ENCODE assay signal across 17 mouse cellular contexts in the genomic region with DNA sequence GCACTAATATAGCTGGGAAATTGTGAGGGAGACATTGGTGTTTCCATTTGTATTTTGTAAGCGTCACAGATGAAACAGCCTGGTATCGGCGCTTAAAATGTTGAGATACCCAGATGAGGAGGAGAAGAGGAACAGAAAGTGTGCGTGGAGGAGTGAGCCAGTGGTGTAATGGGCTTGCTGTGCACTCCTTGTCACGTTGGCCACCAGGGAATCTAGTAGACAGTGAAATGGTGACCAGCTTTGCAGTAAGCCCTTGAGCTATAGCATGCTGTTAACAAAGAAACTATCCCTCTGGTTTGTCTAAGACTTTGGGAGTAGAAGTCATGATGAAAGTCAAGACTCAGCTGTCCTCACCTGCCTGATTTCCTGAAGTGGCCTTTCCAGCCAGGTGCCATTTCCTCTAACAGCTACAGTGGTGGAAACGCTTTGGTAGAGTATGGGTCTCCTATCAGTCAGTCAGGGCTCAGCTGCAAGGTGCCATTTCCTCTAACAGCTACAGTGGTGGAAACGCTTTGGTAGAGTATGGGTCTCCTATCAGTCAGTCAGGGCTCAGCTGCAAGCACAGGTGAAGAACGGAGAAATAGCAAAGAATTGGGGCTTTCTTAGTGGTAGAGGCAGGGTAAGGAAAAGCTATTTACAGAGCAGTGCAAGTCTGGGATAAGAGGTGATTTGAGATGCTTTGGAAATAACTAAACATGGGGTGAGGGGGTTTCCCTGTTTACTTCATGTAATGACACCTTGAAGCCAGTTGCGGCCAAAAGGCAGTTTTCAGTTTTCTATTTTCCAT.
DNase-seq lines count a peak whose midpoint lies in the region; ATAC-seq and TF ChIP-seq lines count a peak whose summit lies in the region.
"Had no signal": no experiment of that assay in that cellular context is flagged by ENCODE, and none has a peak within 500 bp of the region (broad histone marks: within the 10 kb centered on the region; RNA-seq: fewer than 3 reads in every experiment).

No protein-coding gene starts in this region.

- peak; percentile 68 for ATAC-seq in megakaryocyte, adult 5-6 weeks (ENCODE audit: poor library complexity, severe bottlenecking)
- 0 out of 2 replicates have a peak, but pooled peaks have one; percentile 24 for ATAC-seq in stomach, postnatal 0 days (ENCODE audit: low FRiP score, low TSS enrichment)
- no peak for ATAC-seq in forebrain, embryonic 13.5 days
- no peak for ATAC-seq in kidney, embryonic 14.5 days (ENCODE audit: low FRiP score, low TSS enrichment)
- ATAC-seq: intestine, embryonic 15.5 days; midbrain, embryonic 13.5 days had no signal

- DNase-seq in spleen, adult 2 months (ENCODE audit: low read depth in 1 of 2, low spot score in 2 of 2), result peak; percentile 40 to 45
- no peak for DNase-seq in spleen, adult 18-20 months
- DNase-seq in MEL (ENCODE audit: low read depth, low spot score), result no peak
- no peak for DNase-seq in stomach, postnatal 0 days (ENCODE audit: low spot score)
- DNase-seq in embryonic facial prominence, embryonic 10.5 days (ENCODE audit: low spot score), result no peak
- DNase-seq: adrenal gland, adult 2 months; cerebellum, adult 9-11 months; heart, adult 11 months; heart, postnatal 14 days; kidney, postnatal 4 days; right cerebral cortex, postnatal 4 days had no signal

- 22% methylated on average over 9 of the region's 9 CpGs for WGBS in spleen, adult 2 months
- 84% methylated on average over 9 of the region's 9 CpGs for WGBS in stomach, postnatal 0 days
- 94% methylated on average over 9 of the region's 9 CpGs for WGBS in forebrain, embryonic 13.5 days
- 89% methylated on average over 9 of the region's 9 CpGs for WGBS in embryonic facial prominence, embryonic 10.5 days
- 86% methylated on average over 9 of the region's 9 CpGs for WGBS in kidney, embryonic 14.5 days

- peaks cover 26% of the 10 kb centered on the region for H3K4me1 ChIP-seq in spleen, adult 2 months (ENCODE audit: control insufficient read depth, insufficient read depth, insufficient read length)
- peaks cover 20 to 23% of the 10 kb centered on the region in 2 experiments for H3K4me1 ChIP-seq in MEL (ENCODE audit: control insufficient read depth in 1 of 2, insufficient read depth in 2 of 2, low read length in 2 of 2)
- H3K4me1 ChIP-seq in stomach, postnatal 0 days (replicated peaks; ENCODE audit: control insufficient read depth, insufficient read depth), result no peaks in the 10 kb centered on the region
- H3K4me1 ChIP-seq in forebrain, embryonic 13.5 days, result peaks cover 21% of the 10 kb centered on the region
- H3K4me1 ChIP-seq in embryonic facial prominence, embryonic 10.5 days, result 0 out of 2 replicates have a peak, but pooled peaks cover 3% of the 10 kb centered on the region
- 0 out of 2 replicates have a peak, but pooled peaks cover 5% of the 10 kb centered on the region for H3K4me1 ChIP-seq in kidney, embryonic 14.5 days (ENCODE audit: control insufficient read depth, insufficient read depth, low read length)
- H3K4me1 ChIP-seq: intestine, embryonic 15.5 days had no signal

- no peak overlapping the region for H3K4me2 ChIP-seq in stomach, postnatal 0 days (replicated peaks; ENCODE audit: low read depth)
- no peak overlapping the region for H3K4me2 ChIP-seq in forebrain, embryonic 13.5 days
- no peak overlapping the region for H3K4me2 ChIP-seq in kidney, embryonic 14.5 days (replicated peaks; ENCODE audit: low read depth, low read length)
- H3K4me2 ChIP-seq: intestine, embryonic 15.5 days; midbrain, embryonic 13.5 days; neural tube, embryonic 12.5 days had no signal

- H3K4me3 ChIP-seq in spleen, adult 2 months (ENCODE audit: extremely low read depth, insufficient read depth, insufficient read length), result no peak overlapping the region
- H3K4me3 ChIP-seq in MEL (ENCODE audit: control insufficient read depth in 1 of 2, insufficient read depth in 1 of 2, low read depth in 2 of 2, low read length in 2 of 2), result no peak overlapping the region
- no peak overlapping the region for H3K4me3 ChIP-seq in stomach, postnatal 0 days (ENCODE audit: low read depth, low read length)
- no peak overlapping the region for H3K4me3 ChIP-seq in forebrain, embryonic 13.5 days
- H3K4me3 ChIP-seq in embryonic facial prominence, embryonic 10.5 days, result no peak overlapping the region
- no peak overlapping the region for H3K4me3 ChIP-seq in kidney, embryonic 14.5 days (ENCODE audit: low read length)
- H3K4me3 ChIP-seq: intestine, embryonic 15.5 days; midbrain, embryonic 13.5 days; neural tube, embryonic 12.5 days had no signal

- no peak overlapping the region for H3K9ac ChIP-seq in MEL (ENCODE audit: control insufficient read depth, low read depth, low read length, poor library complexity, severe bottlenecking)
- H3K9ac ChIP-seq in stomach, postnatal 0 days (ENCODE audit: low read length), result no peak overlapping the region
- no peak overlapping the region for H3K9ac ChIP-seq in forebrain, embryonic 13.5 days
- no peak overlapping the region for H3K9ac ChIP-seq in kidney, embryonic 14.5 days (ENCODE audit: low read depth, low read length)
- H3K9ac ChIP-seq: intestine, embryonic 15.5 days; midbrain, embryonic 13.5 days; neural tube, embryonic 12.5 days had no signal

- peaks cover 45% of the 10 kb centered on the region for H3K79me2 ChIP-seq in MEL (ENCODE audit: control insufficient read depth, insufficient read depth, low read length, poor library complexity)

- no peaks in the 10 kb centered on the region for H3K27me3 ChIP-seq in spleen, adult 2 months (ENCODE audit: control insufficient read depth, insufficient read depth, low read length)
- no peaks in the 10 kb centered on the region for H3K27me3 ChIP-seq in MEL (ENCODE audit: control insufficient read depth in 1 of 2, insufficient read depth in 2 of 2, low read length in 2 of 2)
- H3K27me3 ChIP-seq in stomach, postnatal 0 days (ENCODE audit: control insufficient read depth, insufficient read depth, low read length), result no peaks in the 10 kb centered on the region
- H3K27me3 ChIP-seq in forebrain, embryonic 13.5 days, result no peaks in the 10 kb centered on the region
- no peaks in the 10 kb centered on the region for H3K27me3 ChIP-seq in embryonic facial prominence, embryonic 10.5 days (replicated peaks; ENCODE audit: low read depth, poor library complexity, severe bottlenecking)
- H3K27me3 ChIP-seq in kidney, embryonic 14.5 days (ENCODE audit: control insufficient read depth, insufficient read depth, low read length), result no peaks in the 10 kb centered on the region
- H3K27me3 ChIP-seq: intestine, embryonic 15.5 days; midbrain, embryonic 13.5 days; neural tube, embryonic 12.5 days had no signal

- TF ChIP-seq CTCF in spleen, adult 2 months (IDR thresholded peaks at IDR 0.05; ENCODE audit: extremely low read depth, insufficient read depth, insufficient read length, insufficient replicate concordance), result no peak
- TF ChIP-seq CTCF in MEL (IDR thresholded peaks at IDR 0.05 in 2 of 3, conservative IDR thresholded peaks at IDR 0.05 in 1 of 3; ENCODE audit: control insufficient read depth in 1 of 3, insufficient read depth in 1 of 3, low read depth in 2 of 3, low read length in 3 of 3, poor library complexity in 1 of 3, severe bottlenecking in 1 of 3), result no peak
- TF ChIP-seq CTCF in stomach, postnatal 0 days (IDR thresholded peaks at IDR 0.05; ENCODE audit: low read depth), result no peak

- H3K36me3 ChIP-seq in spleen, adult 2 months (ENCODE audit: control insufficient read depth, insufficient read depth, low read length), result no peaks in the 10 kb centered on the region
- peaks cover 1 to 31% of the 10 kb centered on the region in 2 experiments; a peak in 2 of 4 replicates for H3K36me3 ChIP-seq in MEL (ENCODE audit: control insufficient read depth in 1 of 2, insufficient read depth in 2 of 2, low read length in 2 of 2)
- H3K36me3 ChIP-seq in stomach, postnatal 0 days (ENCODE audit: control insufficient read depth, insufficient read depth, low read length), result no peaks in the 10 kb centered on the region
- H3K36me3 ChIP-seq in forebrain, embryonic 13.5 days (ENCODE audit: poor library complexity, severe bottlenecking), result no peaks in the 10 kb centered on the region
- no peaks in the 10 kb centered on the region for H3K36me3 ChIP-seq in embryonic facial prominence, embryonic 10.5 days (replicated peaks)
- no peaks in the 10 kb centered on the region for H3K36me3 ChIP-seq in kidney, embryonic 14.5 days (ENCODE audit: control insufficient read depth, insufficient read depth, low read length)
- H3K36me3 ChIP-seq: intestine, embryonic 15.5 days; midbrain, embryonic 13.5 days; neural tube, embryonic 12.5 days had no signal

- H3K27ac ChIP-seq in spleen, adult 2 months (ENCODE audit: insufficient read depth, low read length), result peak overlapping the region; percentile 26; the same call in 1 of the 2 replicates
- 0 out of 2 replicates have a peak overlapping the region, but pooled peaks have one; percentile 3 for H3K27ac ChIP-seq in MEL (ENCODE audit: control insufficient read depth, low read depth, low read length)
- 0 out of 2 replicates have a peak overlapping the region, but pooled peaks have one; percentile 18 for H3K27ac ChIP-seq in stomach, postnatal 0 days (replicated peaks)
- no peak overlapping the region for H3K27ac ChIP-seq in forebrain, embryonic 13.5 days
- H3K27ac ChIP-seq in embryonic facial prominence, embryonic 10.5 days (replicated peaks), result no peak overlapping the region
- no peak overlapping the region for H3K27ac ChIP-seq in kidney, embryonic 14.5 days (ENCODE audit: low read depth, low read length)
- H3K27ac ChIP-seq: intestine, embryonic 15.5 days; midbrain, embryonic 13.5 days; neural tube, embryonic 12.5 days had no signal

- TF ChIP-seq RAD21 in MEL (IDR thresholded peaks at IDR 0.05; ENCODE audit: low read depth, low read length), result no peak

- H3K9me3 ChIP-seq in MEL (replicated peaks; ENCODE audit: insufficient read depth, low read length), result no peaks in the 10 kb centered on the region
- H3K9me3 ChIP-seq in stomach, postnatal 0 days (ENCODE audit: control insufficient read depth, low read length), result no peaks in the 10 kb centered on the region
- H3K9me3 ChIP-seq in forebrain, embryonic 13.5 days (replicated peaks), result no peaks in the 10 kb centered on the region
- no peaks in the 10 kb centered on the region for H3K9me3 ChIP-seq in embryonic facial prominence, embryonic 10.5 days
- no peaks in the 10 kb centered on the region for H3K9me3 ChIP-seq in kidney, embryonic 14.5 days (ENCODE audit: control insufficient read depth, low read length)
- H3K9me3 ChIP-seq: intestine, embryonic 15.5 days; midbrain, embryonic 13.5 days; neural tube, embryonic 12.5 days had no signal

- no peak for TF ChIP-seq EP300 in MEL (IDR thresholded peaks at IDR 0.05; ENCODE audit: low read depth in 1 of 2, low read length in 2 of 2)
- no peak for TF ChIP-seq EP300 in stomach, postnatal 0 days (optimal IDR thresholded peaks at IDR 0.05)

- no peak for TF ChIP-seq POLR2A in spleen, adult 2 months (IDR thresholded peaks at IDR 0.05; ENCODE audit: low read depth, low read length)
- TF ChIP-seq POLR2A in MEL (IDR thresholded peaks at IDR 0.05; ENCODE audit: control insufficient read depth in 1 of 2, insufficient read depth in 1 of 2, low read depth in 1 of 2, low read length in 2 of 2, poor library complexity in 1 of 2), result no peak

TF ChIP-seq in MEL, 35 proteins besides CTCF, POLR2A, EP300 and RAD21 (continues in another document):
- TF ChIP-seq SIN3A (IDR thresholded peaks at IDR 0.05; ENCODE audit: low read length) (no peak), MAZ (IDR thresholded peaks at IDR 0.05; ENCODE audit: low read depth, low read length) (no peak), BHLHE40 (IDR thresholded peaks at IDR 0.05; ENCODE audit: borderline replicate concordance, low read depth, low read length) (no peak)

Comparison
In these comparisons a context has a peak if more than half of its experiments do, and no peak if none do; other contexts are left out.
1. DNase-seq: peak in spleen, adult 2 months (2 of 2); none in spleen, adult 18-20 months (0 of 2), MEL (single experiment), stomach, postnatal 0 days (single experiment) and embryonic facial prominence, embryonic 10.5 days (single experiment).
2. H3K27ac ChIP-seq: peak in spleen, adult 2 months (single experiment), MEL (single experiment) and stomach, postnatal 0 days (single experiment); none in forebrain, embryonic 13.5 days (single experiment), embryonic facial prominence, embryonic 10.5 days (single experiment) and kidney, embryonic 14.5 days (single experiment).
3. ATAC-seq: peak in megakaryocyte, adult 5-6 weeks (single experiment) and stomach, postnatal 0 days (single experiment); none in forebrain, embryonic 13.5 days (single experiment) and kidney, embryonic 14.5 days (single experiment).